Mouse (Mus musculus): ENCODE data around the gene Smyd3.

Gene Smyd3

DNA sequence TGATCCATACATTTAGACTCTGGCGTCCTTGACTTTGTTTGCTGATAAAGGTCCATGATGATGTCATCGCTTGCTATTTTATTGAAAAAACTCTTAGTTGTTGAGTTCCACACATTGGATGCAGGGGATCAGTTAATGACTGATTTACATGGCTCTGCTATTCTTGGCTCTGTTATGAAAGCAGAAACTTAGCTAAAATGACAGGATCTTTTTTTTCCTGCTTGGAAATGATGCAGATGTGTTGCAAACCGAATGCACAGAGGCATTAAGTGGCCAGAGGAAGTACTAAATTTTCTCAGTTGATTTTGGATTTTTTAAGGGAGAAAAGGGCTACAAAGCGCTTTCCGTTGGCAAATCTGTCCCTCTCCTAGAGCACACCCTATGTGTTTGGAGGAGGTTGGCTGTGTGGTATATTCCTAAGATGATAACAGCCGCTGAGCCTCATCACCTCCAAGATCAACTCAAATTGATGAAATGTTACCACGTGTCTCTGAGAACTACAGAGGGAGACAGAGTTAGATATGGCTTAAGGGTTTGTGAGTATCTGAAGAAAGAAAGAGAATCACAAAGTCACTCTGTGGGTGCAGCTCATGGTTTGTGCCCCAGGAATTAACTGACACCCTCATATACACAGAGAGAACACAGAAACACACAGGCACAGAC, 402.9 kb downstream of the Smyd3 start:
- no peak for DNase-seq (ENCODE audit: low spot score)

DNA sequence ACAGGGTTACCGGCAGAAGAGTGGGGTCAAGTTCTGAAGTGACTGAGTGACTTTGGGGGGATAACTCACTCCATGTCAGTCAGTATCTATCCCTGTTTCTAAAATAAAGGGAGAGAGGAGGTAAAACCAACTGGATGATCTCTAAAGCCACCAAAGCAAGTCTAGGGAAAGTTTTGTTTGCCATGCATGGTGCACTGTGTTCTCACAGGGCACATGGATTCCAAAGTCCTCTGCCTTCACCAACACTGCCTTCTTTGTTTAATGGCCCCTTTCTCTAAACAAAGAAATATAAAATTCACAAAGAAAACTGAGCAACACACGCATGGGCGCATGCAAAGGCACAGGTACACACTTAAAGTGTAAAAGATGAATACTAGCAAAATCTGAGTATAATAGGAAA, 403.5 kb downstream of the Smyd3 start:
- DNase-seq (ENCODE audit: low spot score): no peak

DNA sequence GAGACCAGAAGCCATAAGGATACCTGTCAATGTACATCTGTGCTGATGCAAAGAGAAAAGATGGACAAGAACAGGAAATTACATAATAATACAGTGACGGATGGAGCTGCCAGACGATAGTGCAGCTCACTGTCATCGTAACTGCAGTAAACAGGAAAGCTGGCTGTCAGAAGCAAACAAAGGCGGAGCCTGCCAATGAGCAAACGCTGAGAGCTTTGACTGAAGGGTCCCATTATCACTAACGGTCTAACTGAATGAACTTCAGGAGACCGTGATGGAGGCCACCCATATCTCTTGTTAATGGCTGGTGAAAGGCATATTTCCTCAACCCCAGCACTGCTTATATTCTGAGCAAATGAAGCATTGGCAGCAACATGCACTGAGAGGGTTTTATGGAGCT, 409.1 kb downstream of the Smyd3 start:
- DNase-seq (ENCODE audit: low spot score): peak; percentile 9

DNA sequence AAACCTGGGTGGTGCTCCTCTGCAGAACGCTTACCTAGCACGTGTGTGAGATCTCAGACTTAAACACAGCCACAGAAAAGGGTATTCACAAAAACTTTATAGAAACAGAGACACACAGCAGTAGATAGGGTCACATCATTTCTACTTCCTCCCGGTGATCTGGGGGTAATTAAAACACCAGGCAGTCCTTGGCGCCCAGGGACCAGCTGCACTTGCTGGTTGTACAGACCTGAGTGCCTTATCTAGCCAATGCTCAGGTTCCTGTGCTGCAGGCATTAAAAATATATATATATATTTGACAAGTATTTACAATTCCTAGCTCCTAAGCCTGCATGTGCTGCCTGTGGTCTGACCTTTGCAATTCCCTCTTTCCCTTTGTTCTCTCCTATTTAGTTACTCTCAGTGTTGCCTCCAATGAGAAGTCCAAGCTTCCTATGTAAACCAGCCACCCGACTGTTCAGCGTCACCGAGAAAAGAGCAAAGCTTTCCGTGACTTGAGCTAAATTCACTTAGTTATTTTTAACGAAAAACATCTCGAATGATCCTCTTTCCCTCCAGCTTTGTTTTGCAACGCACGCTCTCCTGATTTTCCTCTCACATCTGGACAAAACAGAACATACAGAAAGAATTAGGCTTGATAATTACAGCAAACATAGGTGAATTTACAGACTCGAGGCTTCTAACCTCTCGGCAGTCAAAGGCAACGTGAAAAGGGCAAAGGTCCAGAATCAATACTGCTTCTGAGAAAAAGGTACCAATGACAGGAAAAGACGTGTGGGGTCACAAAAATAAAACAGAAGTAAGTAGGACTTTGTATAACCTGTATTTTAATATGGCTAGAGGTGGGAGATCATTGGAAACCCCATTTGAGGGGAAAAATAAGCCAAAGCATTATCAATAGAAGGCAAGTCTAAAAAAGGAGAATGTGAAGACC, 409.8 kb downstream of the Smyd3 start:
- no peak for DNase-seq (ENCODE audit: low spot score)

DNA sequence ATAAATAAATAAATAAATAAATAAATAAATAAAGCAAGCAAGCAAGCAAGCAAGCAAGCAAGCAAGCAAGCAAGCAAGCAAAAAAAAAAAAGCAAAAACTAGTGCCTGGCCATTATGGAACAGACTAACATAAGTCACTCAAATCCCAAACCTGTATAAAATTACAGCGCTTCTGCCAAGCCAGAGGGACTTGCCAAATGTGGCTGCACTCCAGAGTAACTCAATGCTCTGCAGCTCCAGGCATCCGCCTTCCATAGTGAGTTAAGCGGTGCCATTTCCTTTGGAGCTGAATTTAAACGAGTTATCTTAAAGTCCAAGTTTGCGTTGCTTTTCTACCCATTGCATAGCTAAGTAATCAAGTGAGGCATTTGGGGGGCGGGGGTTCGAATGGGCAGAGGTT, 410.6 kb downstream of the Smyd3 start:
- DNase-seq (ENCODE audit: low spot score): no peak

DNA sequence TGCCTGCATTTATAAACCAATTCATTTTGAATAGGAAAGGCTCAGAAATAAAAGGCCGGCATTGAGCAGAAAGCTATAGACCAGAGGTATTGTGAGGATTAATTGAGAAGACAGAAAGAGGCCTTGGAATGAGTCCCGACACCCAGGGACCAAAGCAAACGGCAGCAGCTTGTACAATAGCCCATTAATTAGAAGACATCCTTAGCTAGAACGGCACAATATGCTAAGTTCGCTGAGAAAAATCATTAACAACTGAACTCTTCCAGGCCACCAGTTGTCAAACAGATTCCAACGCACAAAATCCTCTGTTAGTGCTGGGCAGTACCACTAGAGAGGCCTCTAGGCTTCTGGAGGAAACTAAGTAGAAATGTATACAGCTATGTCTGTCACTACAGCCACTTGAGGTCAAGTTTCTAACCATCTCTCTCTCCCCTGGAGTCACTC, 411.1 kb downstream of the Smyd3 start:
- no peak for DNase-seq (ENCODE audit: low spot score)

DNA sequence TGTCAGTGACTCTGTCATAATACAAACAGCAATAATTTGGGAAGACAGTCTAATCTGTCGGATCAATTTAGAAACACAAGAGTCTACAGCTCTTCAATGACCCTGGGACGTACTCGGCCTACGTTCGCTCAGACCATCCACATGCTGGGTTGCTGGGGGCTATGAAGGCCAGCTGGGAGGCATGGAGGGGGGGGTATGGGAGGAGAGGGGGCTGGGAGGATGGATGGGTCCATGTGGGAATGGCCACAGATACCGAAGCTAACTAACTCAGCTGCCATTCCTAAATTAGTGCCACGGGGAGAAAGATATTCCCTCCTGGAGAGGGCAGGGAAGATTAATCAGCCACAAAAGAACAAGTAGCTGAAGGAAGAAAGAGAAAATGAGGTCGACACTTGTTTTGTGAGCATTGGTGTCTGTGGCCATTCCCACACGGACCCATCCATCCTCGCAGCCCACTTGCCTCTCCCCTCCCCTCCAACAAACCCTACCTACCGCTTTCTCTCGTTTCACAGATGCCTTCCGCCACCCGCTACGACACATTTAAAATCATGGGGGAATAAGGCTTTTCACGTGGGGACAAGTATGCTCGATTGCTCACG, 411.6 kb downstream of the Smyd3 start:
- no peak for DNase-seq (ENCODE audit: low spot score)

DNA sequence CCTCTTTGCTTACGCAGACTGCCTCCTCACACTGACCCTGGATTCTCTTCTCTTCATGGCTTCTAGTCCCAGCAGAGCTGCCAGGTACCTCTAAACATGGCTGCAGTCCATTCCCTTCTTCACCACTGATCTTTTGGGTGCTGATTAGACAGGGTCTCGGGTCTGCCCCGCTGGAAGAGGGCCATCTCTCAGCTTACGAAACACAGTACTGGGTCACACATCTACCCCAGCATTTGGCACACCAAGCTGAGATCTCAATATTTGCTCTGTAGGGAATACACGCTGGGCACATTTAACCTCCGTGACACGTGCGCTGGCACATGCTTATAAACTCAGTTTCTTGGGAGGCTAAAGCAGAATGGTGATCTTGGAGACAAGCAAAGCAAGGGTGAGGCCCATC, 413.4 kb downstream of the Smyd3 start:
- DNase-seq (ENCODE audit: low spot score): no peak

DNA sequence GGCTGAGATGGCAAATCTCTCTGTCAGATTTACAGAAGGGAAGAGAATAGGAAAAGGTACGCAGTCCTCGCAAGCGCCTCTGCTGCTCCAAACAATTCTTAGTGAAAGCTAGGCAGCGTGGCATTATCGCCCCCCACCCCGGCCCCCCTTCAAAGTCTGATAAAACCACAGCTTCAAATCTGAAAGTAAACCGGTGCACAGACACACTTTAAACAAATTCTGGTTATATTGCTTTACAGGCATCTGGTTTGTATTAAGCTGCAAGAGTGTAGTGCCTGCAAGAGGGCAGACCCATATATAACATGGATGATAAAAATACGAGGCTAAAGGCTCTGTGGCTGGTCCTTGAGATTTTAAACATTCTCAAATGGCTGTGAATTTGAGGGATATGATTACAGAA, 420.8 kb downstream of the Smyd3 start:
- no peak for DNase-seq (ENCODE audit: low spot score)

DNA sequence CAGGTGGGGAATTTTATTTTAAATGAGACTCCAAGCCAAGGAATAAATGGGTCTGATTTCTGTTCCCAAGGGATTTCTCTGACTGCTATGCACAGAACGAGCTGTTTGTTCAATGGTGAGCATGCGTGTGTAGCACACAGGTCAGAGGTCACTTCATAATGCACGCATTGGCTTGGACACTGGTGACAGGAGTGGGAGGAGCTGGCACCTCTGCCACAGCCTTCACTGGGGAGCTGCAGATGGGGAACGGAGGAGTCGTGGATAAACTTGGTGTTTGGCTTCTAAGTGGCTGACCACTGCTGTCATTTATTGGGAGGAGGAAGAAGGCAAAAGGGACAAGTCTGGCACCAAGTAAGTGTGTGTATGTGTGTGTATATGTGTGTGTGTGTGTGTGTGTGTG, 421.5 kb downstream of the Smyd3 start:
- no peak for DNase-seq (ENCODE audit: low spot score)

DNA sequence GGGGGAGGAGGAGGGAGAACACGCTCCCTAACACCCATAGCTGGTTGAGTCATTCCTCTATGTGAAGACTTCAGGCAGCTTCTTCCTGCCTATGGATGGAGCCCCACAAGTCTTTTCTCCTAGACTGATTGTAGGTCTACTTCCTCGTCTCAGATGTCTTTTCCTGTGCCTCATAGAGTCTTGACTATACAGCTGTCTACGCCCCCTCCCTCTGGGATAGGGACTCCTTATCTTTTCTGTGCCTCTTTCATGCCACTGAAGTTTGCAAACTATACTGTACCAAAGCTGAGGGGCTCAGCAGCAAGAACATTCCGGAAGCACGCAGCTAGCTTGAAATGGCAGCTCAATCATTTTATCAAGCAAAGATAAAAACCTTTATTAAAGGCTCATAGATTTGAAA, 428.7 kb downstream of the Smyd3 start:
- no peak for DNase-seq (ENCODE audit: low spot score)

DNA sequence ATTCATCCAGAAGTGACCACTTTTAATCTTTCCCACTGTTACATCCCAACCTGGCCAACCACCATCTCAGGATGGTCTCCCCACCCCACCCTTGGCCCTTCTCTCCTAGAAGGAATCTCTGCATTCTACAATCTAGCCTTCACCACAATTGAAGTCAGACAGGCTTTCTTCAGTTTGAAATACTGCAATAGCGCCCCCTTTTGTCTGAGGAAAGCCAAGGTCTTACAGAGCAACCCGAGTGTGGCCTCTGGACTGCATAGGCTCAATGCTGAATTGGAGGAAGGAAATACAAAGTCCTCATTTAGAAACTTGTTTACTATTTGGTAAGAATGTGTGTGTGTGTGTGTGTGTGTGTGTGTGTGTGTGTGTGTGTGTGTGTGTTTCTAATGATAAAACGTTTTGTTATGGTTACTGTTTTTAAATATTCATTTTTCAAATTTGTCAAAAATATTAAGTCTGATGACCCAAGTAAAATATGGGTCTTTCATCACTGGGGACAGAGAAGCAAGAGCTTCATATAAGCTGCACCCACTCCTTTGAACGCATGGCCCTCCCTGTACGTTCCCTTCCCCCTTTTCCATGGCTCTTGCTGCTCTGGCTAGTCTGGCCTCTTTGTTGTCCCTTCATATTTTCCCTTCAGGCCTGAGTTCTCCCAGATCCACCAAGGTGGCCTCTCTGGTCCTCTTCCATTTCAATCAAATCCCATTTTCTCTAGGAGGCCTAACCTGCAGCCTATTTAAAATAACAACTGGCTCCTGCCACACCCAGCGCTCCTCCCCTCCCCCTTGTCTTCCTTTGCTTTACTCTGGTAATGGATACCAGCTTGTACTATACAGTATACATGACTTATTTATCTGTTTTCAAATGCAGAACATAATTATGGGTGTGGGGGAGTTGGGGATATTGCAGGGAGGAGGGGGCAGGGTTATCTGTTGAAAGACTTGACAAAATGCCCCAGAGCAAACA, 430.5 kb downstream of the Smyd3 start:
- DNase-seq (ENCODE audit: low spot score): peak; percentile 41

DNA sequence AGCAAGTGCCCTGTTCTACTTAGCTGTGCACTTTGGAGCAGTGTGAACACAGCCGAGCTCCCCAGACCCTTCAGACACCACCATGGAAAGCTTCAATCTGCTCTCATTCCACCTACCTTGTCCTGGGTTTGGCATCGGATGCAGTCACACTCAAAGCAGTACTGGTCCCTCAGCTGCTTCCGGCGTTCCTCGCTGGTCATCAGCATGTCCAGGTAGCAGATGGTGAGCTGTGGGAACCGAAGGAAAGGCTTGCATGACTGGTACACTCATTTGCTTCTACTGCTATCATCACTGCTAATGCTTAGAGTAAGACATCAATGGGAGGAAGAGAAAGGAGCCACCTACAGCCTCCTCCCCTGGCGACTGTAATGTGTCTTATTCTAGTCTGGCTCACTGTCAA, 431.6 kb downstream of the Smyd3 start:
- no peak for DNase-seq (ENCODE audit: low spot score)

DNA sequence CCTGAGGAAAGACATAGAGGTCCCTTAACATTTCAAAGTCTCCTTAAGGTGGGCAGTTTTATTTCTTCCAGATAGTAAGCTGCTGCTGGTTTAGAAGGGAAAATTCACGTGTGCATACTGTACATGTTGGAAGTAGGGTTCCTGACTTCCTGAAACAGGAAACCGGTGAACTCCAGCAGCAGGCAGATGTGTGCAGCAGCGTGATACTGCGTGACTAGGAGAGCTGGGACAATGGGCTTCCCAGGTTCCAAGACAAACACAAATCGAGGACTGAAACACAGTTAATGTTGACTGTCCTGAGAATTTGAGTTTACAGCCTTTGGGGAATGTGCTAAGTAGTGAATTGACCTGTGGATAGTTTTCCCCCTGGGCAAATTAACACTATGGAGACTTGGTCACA, 434.7 kb downstream of the Smyd3 start:
- no peak for DNase-seq (ENCODE audit: low spot score)

DNA sequence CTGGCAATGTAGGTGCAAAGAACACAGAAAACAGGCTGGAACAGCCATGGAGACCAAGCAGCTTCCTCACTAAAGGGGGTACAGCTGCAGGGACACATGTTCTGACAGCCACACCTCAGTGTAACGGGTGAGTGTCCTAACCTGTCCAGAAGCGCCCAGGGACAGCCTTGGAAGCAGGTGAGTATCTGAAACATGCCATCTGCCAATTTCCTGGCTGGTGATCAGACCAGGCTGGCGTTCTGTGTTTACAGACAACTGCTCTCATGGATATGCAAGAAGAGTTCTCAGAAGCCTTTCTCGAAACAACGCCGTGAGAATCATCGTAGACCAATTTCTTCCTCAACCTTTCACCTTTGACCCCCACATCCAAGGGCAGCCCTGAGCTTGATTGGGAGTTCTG, 444.0 kb downstream of the Smyd3 start:
- DNase-seq (ENCODE audit: low spot score): no peak

DNA sequence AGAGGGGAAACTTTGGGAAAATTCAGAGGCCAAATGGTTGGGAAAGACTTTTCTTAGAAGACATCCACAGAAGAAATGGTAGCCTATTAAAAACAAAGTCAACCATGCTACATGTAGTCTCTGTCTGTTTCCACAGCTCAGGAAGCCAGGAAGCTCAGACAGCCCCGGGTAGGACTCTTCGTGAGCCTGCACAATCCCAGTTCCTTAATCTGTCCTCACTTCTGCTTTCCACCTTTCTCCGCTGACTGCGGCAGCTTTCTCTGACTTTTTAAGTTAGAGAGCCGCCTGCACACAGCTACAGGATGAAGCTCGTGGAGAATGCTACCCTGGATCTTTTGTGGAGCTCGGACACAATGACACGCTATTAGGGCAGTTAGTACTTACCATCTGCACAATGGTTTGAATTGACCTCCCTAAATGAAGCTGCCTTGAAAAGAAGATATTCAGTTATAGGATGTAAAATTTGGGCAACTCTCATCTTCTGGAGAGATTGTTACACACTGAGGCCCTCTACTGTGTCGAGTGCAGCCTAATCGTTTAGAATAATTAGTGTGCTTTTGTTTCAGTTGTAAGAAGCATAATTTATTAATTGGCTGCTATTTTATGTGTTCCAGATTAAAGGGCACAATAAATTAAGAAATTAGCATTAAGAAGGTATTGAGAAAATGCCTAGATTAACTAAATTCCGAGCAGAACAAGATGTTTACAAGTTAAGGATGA, 444.7 kb downstream of the Smyd3 start:
- no peak for DNase-seq (ENCODE audit: low spot score)

DNA sequence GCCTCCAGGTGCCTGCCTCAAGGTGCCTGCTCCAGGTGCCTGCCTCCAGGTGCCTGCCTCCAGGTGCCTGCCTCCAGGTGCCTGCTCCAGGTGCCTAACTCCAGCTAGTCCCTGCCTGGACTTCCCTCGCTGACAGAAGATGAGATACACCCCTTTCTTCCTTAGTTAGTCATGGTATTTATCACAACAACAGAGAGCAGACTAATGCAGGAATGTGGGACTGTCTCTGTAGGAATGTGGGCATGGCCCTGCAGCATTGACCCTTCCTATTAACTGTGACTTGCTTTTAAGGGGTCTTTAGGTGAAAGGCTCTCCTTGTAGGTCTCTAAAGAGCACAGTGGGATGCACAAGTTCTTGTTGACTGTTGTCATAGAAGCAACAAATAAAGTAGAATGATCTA, 445.4 kb downstream of the Smyd3 start:
- no peak for DNase-seq (ENCODE audit: low spot score)

DNA sequence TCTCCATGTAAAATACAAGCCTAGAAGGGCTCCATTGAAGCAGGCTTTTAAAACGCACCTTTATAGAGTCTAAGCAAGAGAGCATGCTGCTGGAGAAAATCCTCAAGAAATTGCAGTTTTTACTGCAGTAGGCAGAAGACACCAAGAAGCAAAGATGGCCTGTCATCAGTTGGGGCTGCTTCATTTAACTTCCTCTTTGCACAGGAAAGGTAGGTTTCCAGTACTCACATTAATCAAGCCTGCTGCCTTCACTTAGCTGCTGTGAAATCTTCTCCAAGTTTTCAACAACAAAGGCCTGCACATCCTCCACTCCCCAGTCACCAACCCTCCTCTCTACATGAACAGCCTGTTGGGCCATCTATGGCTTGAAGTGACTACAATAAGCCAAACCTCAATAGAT, 448.9 kb downstream of the Smyd3 start:
- DNase-seq (ENCODE audit: low spot score): no peak

DNA sequence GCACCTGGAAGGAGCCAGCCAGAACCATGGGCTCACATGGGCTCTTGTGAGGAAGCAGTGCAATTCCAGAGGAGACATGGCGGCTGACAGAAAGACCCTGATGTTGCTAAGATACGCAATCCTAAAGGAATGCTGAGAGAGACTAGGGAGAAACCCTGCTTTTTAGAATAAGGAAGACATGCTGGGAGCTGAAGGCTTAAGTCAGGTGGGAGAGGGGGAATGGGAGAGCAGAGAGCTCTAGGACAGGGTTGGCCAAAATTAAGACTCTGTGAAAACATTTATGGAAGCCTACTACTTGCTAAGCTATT, 452.6 kb downstream of the Smyd3 start:
- no peak for DNase-seq (ENCODE audit: low spot score)

DNA sequence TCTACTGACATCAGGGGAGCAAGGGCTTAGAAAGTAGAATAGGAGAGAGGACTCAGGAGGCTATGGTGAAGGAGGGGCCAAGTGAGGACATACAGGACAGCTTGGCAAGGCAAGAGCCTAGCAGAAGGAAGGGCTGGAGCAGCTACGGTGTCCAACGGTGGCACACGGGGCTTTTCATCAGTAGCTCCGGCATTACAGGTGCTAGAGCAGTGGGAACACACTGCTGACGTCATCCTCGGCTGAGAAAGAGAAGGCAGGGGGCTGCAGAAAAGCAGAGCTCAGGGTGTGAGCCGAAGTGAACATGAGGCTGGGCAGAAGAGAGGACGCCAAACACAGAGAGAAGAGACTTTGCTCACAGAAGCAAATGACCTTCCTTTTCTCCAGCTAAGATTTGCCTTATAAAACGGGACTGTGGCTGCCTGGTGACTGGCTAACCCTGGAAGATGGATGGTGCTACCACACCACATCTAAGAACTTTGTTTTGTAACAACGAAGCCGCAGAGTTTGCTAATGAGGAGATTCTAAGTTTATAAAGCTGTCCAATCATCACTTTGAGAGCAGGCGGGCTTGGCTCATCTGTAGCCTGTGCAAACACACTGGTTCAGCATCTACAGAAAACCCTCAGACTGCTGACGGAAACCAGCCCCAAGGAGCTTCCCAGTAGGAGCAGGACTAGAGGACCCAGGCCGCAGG, 453.1 kb downstream of the Smyd3 start:
- DNase-seq (ENCODE audit: low spot score): no peak

DNA sequence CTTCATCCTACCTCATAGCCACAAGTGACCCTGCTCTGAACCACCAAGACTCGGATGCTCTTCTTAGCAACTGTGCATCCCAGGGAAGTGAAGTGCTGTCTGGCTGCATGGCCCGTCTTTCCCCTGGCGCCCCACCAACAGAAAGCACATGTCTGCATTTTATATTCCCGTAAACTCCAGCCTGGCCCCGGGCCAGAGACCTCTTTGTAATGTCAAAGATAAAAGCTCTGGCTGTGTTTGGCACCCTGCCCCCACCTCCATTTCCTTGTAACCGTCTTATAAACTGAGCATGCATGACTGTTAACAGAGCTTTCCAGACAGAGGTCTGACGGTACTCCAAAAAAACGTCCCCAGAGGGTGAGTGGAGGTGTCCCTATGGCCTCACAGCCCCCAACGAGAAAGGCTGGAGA, 456.1 kb downstream of the Smyd3 start:
- peak; percentile 18 for DNase-seq (ENCODE audit: low spot score)

All from c-Kit-positive CD71-positive TER-119-positive erythroid progenitor cells, embryonic 14.5 days (primary cell).